In genomic region chr3:87930078-87930795, GRCm38 (mm10) we compare ENCODE assay signal across 8 mouse cellular contexts. TPM values are rescaled to one million over a fixed set of nuclear protein-coding genes. Genes with fewer than 3 reads are reported as not detected.
A peak's percentile ranks its signal among the peaks of the same experiment; 100 is the strongest.
DNase-seq lines count a peak whose midpoint lies in the region; ATAC-seq lines count a peak whose summit lies in the region.

Gene Isg20l2, plus strand, starts transcription at chr3:87930314.
Gene Rrnad1, minus strand, starts transcription at chr3:87930717.

- peak; percentile 95 for ATAC-seq in embryonic facial prominence, embryonic 13.5 days (ENCODE audit: insufficient number of reproducible peaks, insufficient read depth, low FRiP score, low TSS enrichment, low read depth)
- peak; percentile 97 for ATAC-seq in limb, embryonic 13.5 days (ENCODE audit: low FRiP score, low read depth)
- peak; percentile 97 for ATAC-seq in midbrain, embryonic 16.5 days

- H3K4me3 ChIP-seq in embryonic facial prominence, embryonic 13.5 days, result peak within 1 kb of the TSS; percentile 95
- peak within 1 kb of the TSS; percentile 93 for H3K4me3 ChIP-seq in limb, embryonic 13.5 days
- H3K4me3 ChIP-seq in midbrain, embryonic 16.5 days (ENCODE audit: low read depth, low read length), result peak within 1 kb of the TSS; percentile 90

- H3K4me2 ChIP-seq in embryonic facial prominence, embryonic 13.5 days, result peak within 1 kb of the TSS; percentile 84
- H3K4me2 ChIP-seq in limb, embryonic 13.5 days (replicated peaks), result peak within 1 kb of the TSS; percentile 87
- peak within 1 kb of the TSS; percentile 80 for H3K4me2 ChIP-seq in midbrain, embryonic 16.5 days (ENCODE audit: low read length)

- no peaks in the 10 kb centered on the region for H3K27me3 ChIP-seq in embryonic facial prominence, embryonic 13.5 days
- H3K27me3 ChIP-seq in limb, embryonic 13.5 days, result no peaks in the 10 kb centered on the region
- H3K27me3 ChIP-seq in midbrain, embryonic 16.5 days (ENCODE audit: control insufficient read depth, insufficient read depth, low read depth, low read length), result no peaks in the 10 kb centered on the region

- DNase-seq in 3134 (ENCODE audit: extremely low read depth, insufficient read length, low spot score), result peak; percentile 98
- DNase-seq in adrenal gland, postnatal 36 days, result peak; percentile 97 to 99
- DNase-seq in heart, adult 18-20 months, result peak; percentile 98 to 99
- DNase-seq in kidney, adult 8-10 months, result peak; percentile 96 to 97
- DNase-seq in spleen, postnatal 10 days (ENCODE audit: low spot score in 2 of 2), result peak; percentile 88 to 95

- peak within 1 kb of the TSS; percentile 90 for H3K27ac ChIP-seq in embryonic facial prominence, embryonic 13.5 days
- H3K27ac ChIP-seq in limb, embryonic 13.5 days, result peak within 1 kb of the TSS; percentile 89
- H3K27ac ChIP-seq in midbrain, embryonic 16.5 days (ENCODE audit: low read length), result peak within 1 kb of the TSS; percentile 92

- under 1% methylated on average over 64 of the region's 78 CpGs for WGBS in embryonic facial prominence, embryonic 13.5 days
- WGBS in limb, embryonic 13.5 days, result under 1% methylated on average over 56 of the region's 78 CpGs
- 0% methylated on average over 64 of the region's 78 CpGs for WGBS in midbrain, embryonic 16.5 days

- H3K4me1 ChIP-seq in embryonic facial prominence, embryonic 13.5 days, result peaks cover 32% of the 10 kb centered on the region
- H3K4me1 ChIP-seq in limb, embryonic 13.5 days, result peaks cover 42% of the 10 kb centered on the region
- H3K4me1 ChIP-seq in midbrain, embryonic 16.5 days (ENCODE audit: control insufficient read depth, insufficient read depth, low read length), result peaks cover 29% of the 10 kb centered on the region

- H3K36me3 ChIP-seq in embryonic facial prominence, embryonic 13.5 days, result peaks cover 57% of the 10 kb centered on the region
- H3K36me3 ChIP-seq in limb, embryonic 13.5 days, result peaks cover 61% of the 10 kb centered on the region
- peaks cover 16% of the 10 kb centered on the region for H3K36me3 ChIP-seq in midbrain, embryonic 16.5 days (ENCODE audit: control insufficient read depth, insufficient read depth, low read length)

- H3K9me3 ChIP-seq in embryonic facial prominence, embryonic 13.5 days, result no peaks in the 10 kb centered on the region
- H3K9me3 ChIP-seq in limb, embryonic 13.5 days, result no peaks in the 10 kb centered on the region
- H3K9me3 ChIP-seq in midbrain, embryonic 16.5 days (replicated peaks; ENCODE audit: control insufficient read depth, low read length, poor library complexity, severe bottlenecking), result no peaks in the 10 kb centered on the region

- peak within 1 kb of the TSS; percentile 91 for H3K9ac ChIP-seq in embryonic facial prominence, embryonic 13.5 days
- H3K9ac ChIP-seq in limb, embryonic 13.5 days, result peak within 1 kb of the TSS; percentile 89
- H3K9ac ChIP-seq in midbrain, embryonic 16.5 days (ENCODE audit: low read depth, low read length), result peak within 1 kb of the TSS; percentile 94

RNA-seq across cellular contexts. Expression of gene Isg20l2, which starts in this region (rescaled TPM):
- 10 to 100 TPM; 20.7 to 22.0 TPM for total RNA-seq in adrenal gland, postnatal 36 days (2021)
- 69.0 and 74.3 TPM in 2 replicates for polyA plus RNA-seq in embryonic facial prominence, embryonic 13.5 days (2015; fragmentation: Nextera tagmentation; extraction: Ambion mirVana)
- 10 to 100 TPM; 10.8 to 11.5 TPM for total RNA-seq in heart, adult 18-20 months (2021)
- 65.5 and 66.7 TPM in 2 replicates for polyA plus RNA-seq in limb, embryonic 13.5 days (2015; fragmentation: Nextera tagmentation; extraction: Ambion mirVana)
- polyA plus RNA-seq in midbrain, embryonic 16.5 days (2015; fragmentation: Nextera tagmentation; extraction: Ambion mirVana), result 24.9 and 28.6 TPM in 2 replicates

RNA-seq across cellular contexts. Expression of gene Rrnad1, which starts in this region (rescaled TPM):
- total RNA-seq in adrenal gland, postnatal 36 days (2021), result 10 to 100 TPM; 14.3 to 16.1 TPM
- polyA plus RNA-seq in embryonic facial prominence, embryonic 13.5 days (2015; fragmentation: Nextera tagmentation; extraction: Ambion mirVana), result 21.1 and 25.2 TPM in 2 replicates
- total RNA-seq in heart, adult 18-20 months (2021), result 1 to 10 TPM; 4.8 to 5.1 TPM
- 22.3 and 23.6 TPM in 2 replicates for polyA plus RNA-seq in limb, embryonic 13.5 days (2015; fragmentation: Nextera tagmentation; extraction: Ambion mirVana)
- 20.5 and 23.2 TPM in 2 replicates for polyA plus RNA-seq in midbrain, embryonic 16.5 days (2015; fragmentation: Nextera tagmentation; extraction: Ambion mirVana)

Comparison
In these comparisons a context has a peak if more than half of its experiments do, and no peak if none do; other contexts are left out.
1. Peak in every context shown above with its lines: DNase-seq, ATAC-seq, H3K4me3 ChIP-seq and H3K27ac ChIP-seq.